Mouse (Mus musculus) lung, postnatal 4 days (tissue): ENCODE data around the gene Cfap74.
"Not testable (repeated sequence)": the region's sequence is repeated elsewhere in the genome, so short reads cannot be mapped to it uniquely, and the experiment has no call there.

ENCODE experiments used
- DNase-seq, 2 experiments: peaks; one replicate each; pipeline ENCODE4 v3.0.0; 2021

The Cfap74 gene

DNA sequence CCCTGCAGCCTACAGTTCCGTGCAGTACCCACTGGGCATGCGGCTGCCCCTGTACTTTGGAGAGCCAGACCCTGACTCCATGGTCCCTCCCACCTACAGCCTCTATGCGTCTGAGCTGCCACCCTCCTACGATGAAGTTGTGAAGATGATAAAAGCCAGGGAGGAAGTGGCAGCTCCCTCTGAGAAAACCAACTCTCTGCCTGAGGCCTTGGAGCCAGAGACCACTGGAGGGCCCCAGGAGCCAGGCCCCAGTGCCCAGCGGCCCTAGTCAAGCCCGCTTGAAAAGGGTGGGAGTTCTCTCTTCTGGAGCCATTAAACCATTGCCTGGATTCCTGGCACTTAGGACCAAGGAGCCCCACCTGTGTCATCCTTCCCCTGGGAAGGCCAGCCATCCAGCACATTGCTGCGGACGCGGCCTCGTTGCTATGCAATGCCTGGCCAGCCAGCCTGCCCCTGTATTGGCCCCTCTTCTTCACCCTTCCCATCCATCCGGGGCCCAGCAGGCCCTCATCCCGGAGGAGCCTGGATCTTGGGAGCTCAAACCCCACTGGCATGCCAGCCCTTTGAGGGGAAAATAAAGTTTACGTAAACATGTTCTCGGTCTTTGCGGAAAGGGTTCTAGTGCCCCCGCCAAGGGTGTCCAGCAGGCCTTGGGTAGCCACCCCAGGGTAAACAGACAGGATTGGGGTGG is 61.4 kb downstream of the Cfap74 start:
- DNase-seq = no peak

DNA sequence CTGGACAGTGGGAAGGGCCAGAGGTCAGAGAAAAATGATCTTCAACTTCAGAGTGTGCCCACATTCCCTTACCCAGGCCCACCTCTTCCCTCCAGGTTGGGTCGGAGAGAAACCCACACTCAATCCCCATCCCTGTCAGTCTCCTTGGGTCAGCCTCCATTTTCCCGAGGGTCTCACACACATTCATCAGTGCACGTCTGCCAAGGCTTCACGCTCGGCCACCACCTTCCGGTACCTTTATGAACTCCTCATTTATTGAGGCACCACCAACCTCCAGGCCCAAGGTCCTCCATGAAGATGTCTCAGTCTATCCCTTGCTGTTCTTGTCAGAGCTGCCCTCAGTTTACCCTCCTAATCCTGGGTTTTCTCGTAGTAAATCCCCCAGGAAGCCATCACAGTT is 62.0 kb downstream of the Cfap74 start:
- DNase-seq = no peak

- no peak for DNase-seq
Observed at GRCm38 (mm10) chr4:155471406-155471805, 62.4 kb downstream of the Cfap74 start.

DNA sequence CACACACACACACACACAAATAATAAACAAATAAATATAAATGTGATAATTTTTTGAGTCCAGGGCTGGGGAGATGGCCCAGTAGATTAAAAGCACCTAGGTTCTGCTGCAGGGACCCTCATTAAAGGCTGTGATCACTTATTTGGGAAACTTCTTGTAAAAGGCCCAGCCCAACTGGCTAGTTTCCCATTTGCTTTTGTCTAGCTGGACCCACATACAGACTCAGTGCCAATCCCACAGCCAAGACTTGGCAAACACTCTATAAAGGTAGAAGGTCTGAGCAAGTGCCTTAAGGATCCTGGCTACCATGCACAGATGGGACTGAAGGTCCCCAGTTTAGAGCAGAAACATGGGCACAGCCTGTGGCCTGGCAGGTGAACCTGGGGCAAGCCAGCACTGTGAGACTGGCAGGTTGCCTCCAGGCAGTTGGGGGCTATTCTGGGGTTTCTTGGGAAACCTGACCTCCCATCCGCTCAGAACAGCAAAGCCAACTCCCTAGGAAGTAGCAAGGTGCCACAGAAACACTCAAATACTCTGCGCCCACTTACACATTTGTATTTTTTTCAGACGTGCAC is 63.8 kb downstream of the Cfap74 start:
- no peak for DNase-seq

- DNase-seq = no peak
Observed at GRCm38 (mm10) chr4:155473319-155473718, 64.3 kb downstream of the Cfap74 start.

DNA sequence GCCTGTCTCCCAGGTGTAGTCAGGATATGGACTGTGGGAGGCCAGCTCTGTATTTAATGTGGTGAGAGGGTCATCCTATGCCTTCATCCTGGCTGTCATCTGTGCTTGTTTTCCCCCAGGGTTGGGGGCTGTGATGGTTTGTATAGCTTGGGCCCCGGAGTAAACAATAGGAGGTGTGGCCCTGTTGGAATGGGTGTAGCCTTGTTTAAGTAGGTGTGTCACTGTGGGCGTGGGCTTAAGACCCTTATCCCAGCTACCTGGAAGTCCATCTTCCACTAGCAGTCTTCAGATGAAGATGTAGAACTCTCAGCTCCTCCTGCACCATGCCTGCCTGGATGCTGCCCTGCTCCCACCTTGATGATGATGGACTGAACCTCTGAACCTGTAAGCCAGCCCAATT is 64.8 kb downstream of the Cfap74 start:
- DNase-seq = not testable (repeated sequence)

GRCm38 (mm10) chr4:155481381-155482124 is 72.6 kb downstream of the Cfap74 start:
- peak; percentile 82 to 90 for DNase-seq

- no peak for DNase-seq
Observed at GRCm38 (mm10) chr4:155482125-155482480, 73.1 kb downstream of the Cfap74 start.

- no peak for DNase-seq
Observed at GRCm38 (mm10) chr4:155482733-155483540, 73.9 kb downstream of the Cfap74 start.

GRCm38 (mm10) chr4:155485521-155485920 is 76.5 kb downstream of the Cfap74 start:
- peak in 1 of 2 experiments; percentile 23 for DNase-seq

GRCm38 (mm10) chr4:155487746-155488145 is 78.8 kb downstream of the Cfap74 start:
- DNase-seq = no peak

DNA sequence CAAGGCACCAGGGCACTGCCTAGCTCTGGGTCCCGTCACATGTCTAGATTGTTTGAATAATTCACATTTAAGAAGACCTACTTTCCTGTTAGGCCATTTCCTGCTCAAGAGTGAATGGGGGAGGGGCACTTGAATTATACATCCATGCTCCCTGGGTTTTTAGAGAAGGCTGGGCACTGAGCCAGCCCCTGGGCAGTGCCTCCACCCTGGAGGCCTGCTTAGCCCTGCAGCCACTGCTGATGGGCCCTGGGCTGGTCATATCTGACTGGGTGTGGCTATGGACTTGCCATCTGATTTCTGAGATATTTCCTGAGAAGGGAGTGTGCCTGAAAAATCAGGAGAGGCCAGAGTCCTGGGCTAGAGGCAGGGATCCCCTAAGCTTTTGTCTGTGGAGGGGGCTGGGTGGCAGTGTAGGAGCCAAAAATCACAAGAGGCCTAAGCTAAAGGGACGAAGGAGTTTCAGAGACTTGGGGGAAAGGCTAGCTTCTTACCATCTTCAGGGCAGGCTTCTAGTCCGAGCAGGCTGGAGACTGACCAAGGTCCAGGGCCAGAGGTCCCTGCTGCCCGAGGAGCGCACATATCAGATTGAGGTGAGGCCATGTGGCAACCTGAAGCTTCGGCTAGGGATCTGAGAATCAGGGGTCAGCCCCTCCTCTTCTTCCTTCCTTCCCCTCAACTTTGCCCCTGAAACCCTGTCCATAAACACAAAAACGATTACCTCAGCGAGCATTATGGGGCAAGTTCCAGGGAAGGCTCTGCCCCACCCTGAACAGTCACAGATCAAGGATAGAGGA is 79.4 kb downstream of the Cfap74 start:
- DNase-seq = peak; percentile 92 to 97

DNA sequence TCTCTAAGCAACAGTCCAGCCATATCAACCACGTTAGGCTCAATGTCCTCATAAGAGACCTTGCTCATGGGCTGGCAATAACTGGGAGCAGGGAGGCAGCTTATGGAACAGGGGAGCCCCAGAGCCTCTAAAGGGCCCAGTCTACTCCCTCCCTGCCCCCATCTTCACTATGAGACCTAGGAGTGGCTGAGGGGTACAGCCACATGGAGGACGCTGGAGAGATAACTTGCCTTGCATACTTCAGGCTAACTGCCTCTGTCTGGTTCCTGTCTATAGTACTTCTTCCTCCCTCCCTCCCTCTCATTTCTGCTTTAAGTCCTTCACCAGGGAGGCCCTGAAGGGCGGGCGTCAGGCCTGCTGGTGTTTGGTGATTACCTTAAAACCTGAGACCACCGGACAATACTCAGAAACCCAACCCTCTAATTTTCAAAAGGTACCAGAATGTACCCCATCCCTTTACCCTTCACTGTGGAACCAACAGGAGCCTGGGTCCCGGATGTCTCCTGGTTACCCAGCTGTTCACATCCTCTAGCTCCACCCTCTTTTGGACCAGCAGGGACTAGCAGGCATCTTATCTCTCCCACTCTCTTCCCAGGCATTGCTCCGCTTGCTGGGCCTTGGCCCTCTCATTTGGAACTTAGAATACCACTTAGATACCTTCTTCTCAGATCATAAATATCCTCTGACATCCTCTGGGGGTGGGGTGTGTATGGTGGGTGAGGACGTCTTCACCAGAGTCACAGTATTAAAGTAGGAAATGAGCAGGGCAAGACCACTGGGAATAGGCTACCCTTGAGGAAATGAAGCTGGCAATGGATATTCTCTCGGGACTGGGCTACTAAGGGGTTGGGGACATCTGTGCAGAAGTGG is 80.3 kb downstream of the Cfap74 start:
- DNase-seq = no peak

DNA sequence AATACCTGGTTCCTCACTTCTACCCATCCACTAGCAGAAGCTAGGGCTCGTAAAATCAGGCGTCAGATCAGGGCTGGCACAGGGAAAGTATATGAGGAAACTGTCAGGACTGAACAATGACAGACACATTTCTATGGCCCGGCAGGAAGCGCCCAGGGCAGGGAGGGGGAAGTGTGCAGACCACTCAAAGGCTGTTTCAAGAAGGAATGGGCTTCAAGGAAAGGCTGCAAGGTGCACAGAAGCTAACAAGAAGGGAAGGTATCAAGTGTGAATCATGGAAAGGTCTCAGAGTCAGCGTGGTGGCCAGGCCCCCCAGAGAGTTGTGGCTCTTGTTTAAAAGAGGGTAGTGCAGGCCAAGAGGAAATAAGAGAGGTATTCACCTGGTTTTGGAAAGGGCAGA is 81.5 kb downstream of the Cfap74 start:
- peak; percentile 46 to 62 for DNase-seq

- DNase-seq = peak; percentile 95 to 96
Observed at GRCm38 (mm10) chr4:155490990-155491504, 82.1 kb downstream of the Cfap74 start, which contains the start of gene Gnb1. TSS of gene Gnb1 (plus strand) at chr4:155491361.

DNA sequence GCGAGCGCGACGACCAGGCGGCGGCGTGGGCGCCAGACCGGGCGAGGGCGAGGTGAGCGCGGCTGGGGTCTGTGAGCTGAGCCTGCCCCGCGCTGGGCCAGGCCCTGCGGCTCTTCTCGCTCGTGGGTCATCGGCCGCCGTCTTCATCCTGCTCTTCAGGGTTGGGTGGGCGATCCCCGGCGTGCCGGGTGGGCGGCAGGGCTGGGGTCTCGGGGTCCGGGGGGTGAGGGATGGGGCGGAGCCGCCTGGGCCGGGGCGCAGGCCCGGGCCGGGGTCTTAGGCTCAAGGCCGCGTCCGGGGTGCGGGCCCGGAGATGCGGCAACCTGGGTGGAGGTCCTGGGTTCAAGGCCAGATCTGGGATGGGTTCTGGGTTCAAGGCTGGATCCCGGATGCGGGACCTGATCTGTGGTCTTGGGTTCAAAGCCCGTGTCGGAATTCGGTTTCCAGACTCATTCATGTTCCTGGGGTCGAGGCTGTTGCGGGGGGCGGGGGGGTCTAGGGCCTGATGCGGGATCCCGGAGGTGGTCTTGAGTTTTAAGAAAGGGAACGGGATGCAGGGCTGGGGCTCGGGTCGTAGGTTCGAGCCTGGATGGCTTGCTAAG is 82.6 kb downstream of the Cfap74 start:
- DNase-seq = no peak

DNA sequence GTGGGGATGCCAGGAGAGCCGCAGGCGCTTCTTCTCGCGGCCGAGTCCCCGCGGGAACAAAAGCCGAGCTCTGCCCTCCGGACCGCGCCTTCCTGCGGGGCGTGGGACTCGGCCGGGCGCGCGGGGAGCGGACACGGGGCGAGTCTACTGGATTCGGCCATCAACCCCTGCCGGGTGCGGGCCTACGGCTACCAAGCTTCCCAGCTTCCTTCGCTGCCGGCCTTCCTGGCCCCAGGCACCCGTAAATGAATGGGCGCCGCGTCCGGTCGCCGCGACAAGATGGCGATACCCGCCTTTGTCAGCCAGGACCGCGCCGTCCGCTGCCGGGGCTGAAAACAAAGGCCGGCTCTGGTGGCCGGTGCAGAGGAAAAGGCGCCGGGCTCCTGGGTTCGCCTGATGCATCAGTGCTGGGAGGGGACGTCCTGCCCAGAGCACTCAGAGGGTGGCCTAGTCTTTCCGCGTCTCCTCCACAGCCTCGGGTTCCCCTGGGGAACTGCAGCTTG is 83.2 kb downstream of the Cfap74 start:
- peak; percentile 73 to 76 for DNase-seq

DNA sequence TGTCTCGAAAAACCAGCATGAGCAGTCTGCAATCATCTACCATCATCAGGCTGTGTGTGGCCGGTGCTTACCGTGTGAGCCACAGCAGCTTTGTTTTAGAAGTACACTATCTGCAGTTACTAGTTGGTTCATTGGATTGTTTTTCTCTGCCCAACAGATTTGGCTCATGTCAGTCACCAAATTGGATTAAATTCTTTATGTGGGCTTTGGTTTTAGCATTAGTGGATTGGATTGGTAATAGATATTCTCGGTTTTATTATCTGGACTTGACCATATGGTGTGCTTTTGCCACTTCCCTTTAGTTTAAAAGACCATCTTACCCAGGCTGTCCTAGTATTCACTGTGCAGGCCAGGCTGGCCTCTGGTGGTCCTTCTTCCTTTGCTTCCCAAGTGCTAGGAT is 85.9 kb downstream of the Cfap74 start:
- no peak for DNase-seq

GRCm38 (mm10) chr4:155497963-155498362 is 89.0 kb downstream of the Cfap74 start:
- no peak for DNase-seq

DNA sequence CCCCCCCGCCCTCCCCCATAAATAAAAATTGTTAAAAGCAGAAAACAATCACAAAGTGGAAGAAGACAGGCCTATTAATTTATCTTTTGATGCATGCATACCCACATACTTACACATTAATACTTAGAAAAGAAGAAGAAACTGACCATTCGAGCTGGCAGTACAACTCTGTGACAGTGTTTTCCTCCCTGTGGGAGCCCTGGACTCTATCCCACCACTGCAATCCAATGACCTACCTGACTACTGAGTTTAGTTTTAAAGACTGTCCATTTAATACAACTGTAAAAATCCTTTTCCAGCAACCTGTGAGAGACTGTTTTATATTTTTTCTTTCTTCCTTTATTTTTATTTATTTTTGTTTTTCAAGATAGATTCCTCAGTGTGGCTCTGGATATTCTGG is 92.1 kb downstream of the Cfap74 start:
- no peak for DNase-seq
